Mouse (Mus musculus): ENCODE measurements around the gene Cers3. TPM values are rescaled to one million over a fixed set of nuclear protein-coding genes. Genes with fewer than 3 reads are reported as not detected.

The Cers3 gene
- total RNA-seq, 1 experiment = 0.31 TPM

GRCm38 (mm10) chr7:66733882-66734281 lies 9.4 kb upstream of the Cers3 start:
- DNase-seq (ENCODE audit: low read depth, low spot score) = no peak

DNA sequence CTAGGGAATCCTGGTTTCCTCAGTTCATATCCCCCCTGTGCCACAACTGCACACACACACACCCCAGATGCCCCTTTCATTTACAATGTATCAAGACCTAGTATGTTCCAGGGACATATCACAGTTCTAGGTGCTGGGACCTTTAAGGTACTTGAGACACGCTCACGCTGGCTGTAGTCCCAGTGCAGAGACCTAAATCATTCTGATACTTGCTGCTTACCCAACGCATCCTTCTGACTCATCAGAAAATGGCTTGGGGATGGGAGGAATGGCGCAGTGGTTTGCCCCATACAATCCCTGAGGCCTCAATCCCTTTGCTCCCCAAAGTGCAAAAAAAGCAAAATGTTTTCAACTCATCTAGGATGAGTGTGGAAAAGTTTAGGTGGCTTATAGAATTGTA lies 8.8 kb upstream of the Cers3 start:
- H3K9me3 ChIP-seq (ENCODE audit: control insufficient read depth, insufficient read depth, low read depth, low read length) = no peaks in the 10 kb centered on the region
- H3K4me1 ChIP-seq (ENCODE audit: control insufficient read depth in 2 of 2, insufficient read depth in 2 of 2, low read length in 2 of 2, poor library complexity in 1 of 2) = no peaks in the 10 kb centered on the region
- in situ Hi-C loops (cut with MboI; ENCODE audit: low sequenced_read_pairs in 2 of 2, unreplicated experiment in 2 of 2) = no loop called here
- no peak overlapping the region for H3K27ac ChIP-seq (ENCODE audit: insufficient read depth, low read depth, low read length, poor library complexity, severe bottlenecking)
- no peaks in the 10 kb centered on the region for H3K36me3 ChIP-seq (ENCODE audit: control insufficient read depth, insufficient read depth, low read length, poor library complexity, severe bottlenecking)
- no peak overlapping the region for H3K4me3 ChIP-seq (ENCODE audit: insufficient read depth in 1 of 2, low read depth in 1 of 2, low read length in 2 of 2, poor library complexity in 1 of 2, severe bottlenecking in 1 of 2)
- DNase-seq (ENCODE audit: low read depth, low spot score) = no peak
- TF ChIP-seq ZC3H11A (IDR thresholded peaks at IDR 0.05; ENCODE audit: borderline replicate concordance, low read depth, low read length) = no peak
- no peak for TF ChIP-seq HCFC1 (IDR thresholded peaks at IDR 0.05; ENCODE audit: borderline replicate concordance, insufficient read depth, low read length)
- TF ChIP-seq MAFK (IDR thresholded peaks at IDR 0.05; ENCODE audit: insufficient read depth, low read depth, low read length) = no peak
- TF ChIP-seq ZNF384 (IDR thresholded peaks at IDR 0.05; ENCODE audit: low read depth, low read length) = no peak
- no peak for TF ChIP-seq CHD2 (IDR thresholded peaks at IDR 0.05; ENCODE audit: low read depth, low read length)
- no peak overlapping the region for H3K9ac ChIP-seq (ENCODE audit: insufficient read depth, low read depth, low read length, poor library complexity, severe bottlenecking)

More at GRCm38 (mm10) chr7:66733882-66734281, 9.4 kb upstream of the Cers3 start:
- Histone ChIP-seq H3K36me3 (ENCODE audit: control insufficient read depth, insufficient read depth, low read length, poor library complexity, severe bottlenecking) (no peaks in the 10 kb centered on the region), H3K4me1 (ENCODE audit: control insufficient read depth in 2 of 2, insufficient read depth in 2 of 2, low read length in 2 of 2, poor library complexity in 1 of 2) (no peaks in the 10 kb centered on the region), H3K27ac (ENCODE audit: insufficient read depth, low read depth, low read length, poor library complexity, severe bottlenecking) (no peak overlapping the region), H3K9ac (ENCODE audit: insufficient read depth, low read depth, low read length, poor library complexity, severe bottlenecking) (no peak overlapping the region), H3K4me3 (ENCODE audit: insufficient read depth in 1 of 2, low read depth in 1 of 2, low read length in 2 of 2, poor library complexity in 1 of 2, severe bottlenecking in 1 of 2) (no peak overlapping the region), H3K9me3 (ENCODE audit: control insufficient read depth, insufficient read depth, low read depth, low read length) (no peaks in the 10 kb centered on the region)
- in situ Hi-C loops (cut with MboI; ENCODE audit: low sequenced_read_pairs in 2 of 2, unreplicated experiment in 2 of 2) = no loop called here
- no peak for TF ChIP-seq MAFK (IDR thresholded peaks at IDR 0.05; ENCODE audit: insufficient read depth, low read depth, low read length)
- no peak for TF ChIP-seq CHD2 (IDR thresholded peaks at IDR 0.05; ENCODE audit: low read depth, low read length)
- no peak for TF ChIP-seq ZC3H11A (IDR thresholded peaks at IDR 0.05; ENCODE audit: borderline replicate concordance, low read depth, low read length)
- no peak for TF ChIP-seq ZNF384 (IDR thresholded peaks at IDR 0.05; ENCODE audit: low read depth, low read length)
- no peak for TF ChIP-seq HCFC1 (IDR thresholded peaks at IDR 0.05; ENCODE audit: borderline replicate concordance, insufficient read depth, low read length)

DNA sequence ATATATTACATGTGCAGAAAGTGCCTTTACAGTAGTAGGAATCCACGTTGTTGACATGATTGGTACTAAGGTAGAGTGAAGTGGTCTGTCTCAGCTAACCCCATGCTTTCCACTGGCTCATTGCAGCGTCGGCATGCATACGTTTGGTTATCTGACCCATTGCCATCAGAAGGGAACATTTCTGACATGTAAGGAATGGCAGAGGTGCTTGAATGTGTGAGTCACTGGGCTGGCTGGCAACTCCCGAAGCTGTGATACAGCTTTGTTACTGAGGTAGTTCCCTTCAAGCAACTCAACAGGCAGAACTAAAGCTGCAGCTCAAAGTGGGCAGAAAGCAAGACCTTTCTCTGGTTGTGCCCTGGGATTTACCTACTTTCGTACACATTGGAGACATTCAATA lies 8.3 kb upstream of the Cers3 start:
- Histone ChIP-seq H3K9ac (ENCODE audit: insufficient read depth, low read depth, low read length, poor library complexity, severe bottlenecking) (no peak overlapping the region), H3K36me3 (ENCODE audit: control insufficient read depth, insufficient read depth, low read length, poor library complexity, severe bottlenecking) (no peaks in the 10 kb centered on the region), H3K27ac (ENCODE audit: insufficient read depth, low read depth, low read length, poor library complexity, severe bottlenecking) (no peak overlapping the region), H3K4me1 (ENCODE audit: control insufficient read depth in 2 of 2, insufficient read depth in 2 of 2, low read length in 2 of 2, poor library complexity in 1 of 2) (no peaks in the 10 kb centered on the region), H3K9me3 (ENCODE audit: control insufficient read depth, insufficient read depth, low read depth, low read length) (no peaks in the 10 kb centered on the region), H3K4me3 (ENCODE audit: insufficient read depth in 1 of 2, low read depth in 1 of 2, low read length in 2 of 2, poor library complexity in 1 of 2, severe bottlenecking in 1 of 2) (no peak overlapping the region)
- no peak for DNase-seq (ENCODE audit: low read depth, low spot score)
- in situ Hi-C loops (cut with MboI; ENCODE audit: low sequenced_read_pairs in 2 of 2, unreplicated experiment in 2 of 2) = no loop called here
- TF ChIP-seq HCFC1 (IDR thresholded peaks at IDR 0.05; ENCODE audit: borderline replicate concordance, insufficient read depth, low read length) (no peak), ZNF384 (IDR thresholded peaks at IDR 0.05; ENCODE audit: low read depth, low read length) (no peak), MAFK (IDR thresholded peaks at IDR 0.05; ENCODE audit: insufficient read depth, low read depth, low read length) (no peak), ZC3H11A (IDR thresholded peaks at IDR 0.05; ENCODE audit: borderline replicate concordance, low read depth, low read length) (no peak), CHD2 (IDR thresholded peaks at IDR 0.05; ENCODE audit: low read depth, low read length) (no peak)

GRCm38 (mm10) chr7:66737418-66737817 lies 5.9 kb upstream of the Cers3 start:
- in situ Hi-C loops (cut with MboI; ENCODE audit: low sequenced_read_pairs in 2 of 2, unreplicated experiment in 2 of 2) = no loop called here
- H3K4me3 ChIP-seq (ENCODE audit: insufficient read depth in 1 of 2, low read depth in 1 of 2, low read length in 2 of 2, poor library complexity in 1 of 2, severe bottlenecking in 1 of 2) = no peak overlapping the region
- no peak for DNase-seq (ENCODE audit: low read depth, low spot score)
- no peak overlapping the region for H3K9ac ChIP-seq (ENCODE audit: insufficient read depth, low read depth, low read length, poor library complexity, severe bottlenecking)
- H3K27ac ChIP-seq (ENCODE audit: insufficient read depth, low read depth, low read length, poor library complexity, severe bottlenecking) = no peak overlapping the region
- H3K4me1 ChIP-seq (ENCODE audit: control insufficient read depth in 2 of 2, insufficient read depth in 2 of 2, low read length in 2 of 2, poor library complexity in 1 of 2) = no peaks in the 10 kb centered on the region
- no peaks in the 10 kb centered on the region for H3K36me3 ChIP-seq (ENCODE audit: control insufficient read depth, insufficient read depth, low read length, poor library complexity, severe bottlenecking)
- H3K9me3 ChIP-seq (ENCODE audit: control insufficient read depth, insufficient read depth, low read depth, low read length) = no peaks in the 10 kb centered on the region
- TF ChIP-seq CHD2 (IDR thresholded peaks at IDR 0.05; ENCODE audit: low read depth, low read length) (no peak), HCFC1 (IDR thresholded peaks at IDR 0.05; ENCODE audit: borderline replicate concordance, insufficient read depth, low read length) (no peak), ZNF384 (IDR thresholded peaks at IDR 0.05; ENCODE audit: low read depth, low read length) (no peak), ZC3H11A (IDR thresholded peaks at IDR 0.05; ENCODE audit: borderline replicate concordance, low read depth, low read length) (no peak), MAFK (IDR thresholded peaks at IDR 0.05; ENCODE audit: insufficient read depth, low read depth, low read length) (no peak)

- Histone ChIP-seq H3K4me1 (ENCODE audit: control insufficient read depth in 2 of 2, insufficient read depth in 2 of 2, low read length in 2 of 2, poor library complexity in 1 of 2) (no peaks in the 10 kb centered on the region), H3K4me3 (ENCODE audit: insufficient read depth in 1 of 2, low read depth in 1 of 2, low read length in 2 of 2, poor library complexity in 1 of 2, severe bottlenecking in 1 of 2) (no peak overlapping the region), H3K9me3 (ENCODE audit: control insufficient read depth, insufficient read depth, low read depth, low read length) (no peaks in the 10 kb centered on the region), H3K9ac (ENCODE audit: insufficient read depth, low read depth, low read length, poor library complexity, severe bottlenecking) (no peak overlapping the region), H3K27ac (ENCODE audit: insufficient read depth, low read depth, low read length, poor library complexity, severe bottlenecking) (no peak overlapping the region), H3K36me3 (ENCODE audit: control insufficient read depth, insufficient read depth, low read length, poor library complexity, severe bottlenecking) (no peaks in the 10 kb centered on the region)
- no peak for DNase-seq (ENCODE audit: low read depth, low spot score)
- in situ Hi-C loops (cut with MboI; ENCODE audit: low sequenced_read_pairs in 2 of 2, unreplicated experiment in 2 of 2) = no loop called here
- TF ChIP-seq HCFC1 (IDR thresholded peaks at IDR 0.05; ENCODE audit: borderline replicate concordance, insufficient read depth, low read length) (no peak), MAFK (IDR thresholded peaks at IDR 0.05; ENCODE audit: insufficient read depth, low read depth, low read length) (no peak), CHD2 (IDR thresholded peaks at IDR 0.05; ENCODE audit: low read depth, low read length) (no peak), ZNF384 (IDR thresholded peaks at IDR 0.05; ENCODE audit: low read depth, low read length) (no peak), ZC3H11A (IDR thresholded peaks at IDR 0.05; ENCODE audit: borderline replicate concordance, low read depth, low read length) (no peak)
Measured at GRCm38 (mm10) chr7:66741008-66741407, 2.3 kb upstream of the Cers3 start.
